Mouse (Mus musculus): Measurements from ENCODE around the gene Loxl1.

Gene Loxl1

GRCm38 (mm10) chr9:58312196-58312943, 616 bp downstream of the Loxl1 start:
- in situ Hi-C loops (cut with MboI, MseI) = loop anchor here in 1 of 2 experiments (10.0 kb wide), 1 partner anchor 1448 kb away; the partner anchor contains the start of genes Cspg4 and Odf3l1

DNA sequence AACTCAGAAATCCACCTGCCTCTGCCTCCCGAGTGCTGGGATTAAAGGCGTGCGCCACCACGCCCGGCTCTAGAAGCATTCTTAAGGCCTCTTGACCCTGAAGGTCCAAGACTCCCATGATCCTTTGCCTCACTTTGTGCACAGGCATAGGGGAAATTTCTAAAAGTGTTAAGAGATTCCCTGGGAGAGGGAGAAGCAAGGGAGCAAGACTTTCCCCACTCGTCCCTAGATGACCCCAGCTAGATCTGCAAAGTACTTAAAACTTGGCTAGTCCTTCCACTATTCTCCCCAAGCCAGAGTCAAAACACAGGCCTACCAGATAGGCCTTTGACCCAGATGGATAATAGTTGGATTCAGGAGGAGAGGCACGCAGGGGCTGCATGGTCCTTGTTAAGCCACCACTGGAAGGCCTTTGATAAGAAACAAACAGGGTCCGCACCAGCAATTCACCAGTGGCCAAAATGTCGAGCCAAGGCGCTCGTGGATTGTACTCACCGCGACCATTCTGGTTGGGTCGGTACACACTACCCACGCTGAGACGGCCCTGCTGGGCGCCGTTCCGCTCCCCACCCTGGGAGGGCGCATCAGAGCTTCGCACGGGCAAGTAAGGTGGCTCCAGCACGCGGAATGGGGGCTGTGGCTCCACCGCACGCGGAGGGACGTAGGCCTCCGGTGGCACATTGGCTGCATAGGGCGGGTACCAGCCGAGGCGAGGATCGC, 1.6 kb downstream of the Loxl1 start:
- in situ Hi-C loops (cut with MboI, MseI) = loop anchor here in 1 of 2 experiments (10.0 kb wide), 1 partner anchor 1447 kb away; the partner anchor contains the start of genes Cspg4 and Odf3l1

GRCm38 (mm10) chr9:58310043-58310660, 2.8 kb downstream of the Loxl1 start:
- in situ Hi-C loops (cut with MboI, MseI) = loop anchor here in 1 of 2 experiments (10.0 kb wide), 1 partner anchor 1445 kb away; the partner anchor contains the start of genes Cspg4 and Odf3l1

- in situ Hi-C loops (cut with MboI, MseI) = loop anchor here in 1 of 2 experiments (10.0 kb wide), 1 partner anchor 244 kb away; the partner anchor contains the start of gene Stra6
Measured at GRCm38 (mm10) chr9:58308395-58308794, 4.6 kb downstream of the Loxl1 start.

DNA sequence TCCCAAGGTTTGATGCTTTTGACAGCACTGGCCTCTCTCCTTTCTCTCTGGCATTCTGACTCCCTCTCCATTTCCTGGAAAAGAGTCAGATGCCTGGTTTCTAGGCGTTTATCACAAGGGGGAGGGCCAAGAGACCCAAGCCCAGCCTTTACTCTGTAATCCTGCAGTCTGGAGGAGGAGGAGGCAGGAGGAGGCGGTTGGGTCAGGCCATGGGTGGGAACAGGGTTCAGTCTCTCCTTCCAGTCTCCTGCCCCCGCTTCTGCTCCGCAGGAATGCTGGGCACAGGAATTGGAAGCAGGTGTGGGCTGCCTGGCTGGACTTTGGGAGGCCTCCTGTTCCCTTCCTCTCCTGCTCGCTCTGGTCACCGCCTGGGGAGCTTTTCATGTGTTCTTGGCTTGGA, 7.3 kb downstream of the Loxl1 start:
- in situ Hi-C loops (cut with MboI, MseI) = loop anchor here in 1 of 2 experiments (10.0 kb wide), 1 partner anchor 241 kb away; the partner anchor contains the start of gene Stra6

- in situ Hi-C loops (cut with MboI, MseI) = loop anchor here in 1 of 2 experiments (10.0 kb wide), 1 partner anchor 239 kb away; the partner anchor contains the start of gene Stra6
Measured at GRCm38 (mm10) chr9:58303599-58304271, 9.3 kb downstream of the Loxl1 start.

- in situ Hi-C loops (cut with MboI, MseI) = loop anchor here in 1 of 2 experiments (10.0 kb wide), 1 partner anchor 238 kb away; the partner anchor contains the start of gene Stra6
Measured at GRCm38 (mm10) chr9:58303115-58303514, 9.9 kb downstream of the Loxl1 start.

DNA sequence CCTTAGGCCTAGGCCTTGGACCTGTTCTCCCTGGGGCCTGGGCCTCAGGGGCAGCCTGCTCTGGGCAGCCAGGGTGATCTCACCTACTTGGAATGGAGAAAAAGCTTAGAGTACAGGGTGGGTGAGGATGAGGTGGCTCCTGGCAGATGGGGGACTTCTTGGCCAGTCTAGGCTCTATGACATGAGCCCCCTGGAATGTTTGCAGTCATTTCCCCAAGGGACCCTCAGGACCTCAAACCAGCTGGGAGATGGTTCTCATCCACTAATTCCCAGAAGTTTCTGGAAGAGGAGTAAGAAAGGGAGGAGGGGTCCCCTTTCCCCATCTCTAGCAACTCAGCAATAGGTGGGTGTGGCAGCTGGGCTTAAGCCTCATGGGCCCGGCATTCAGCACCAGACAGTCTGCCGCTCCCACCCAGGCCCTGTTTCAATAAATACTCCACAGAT, 13.6 kb downstream of the Loxl1 start:
- in situ Hi-C loops (cut with MboI, MseI) = no loop called here

GRCm38 (mm10) chr9:58297961-58298477, 15.0 kb downstream of the Loxl1 start:
- in situ Hi-C loops (cut with MboI, MseI) = no loop called here

- in situ Hi-C loops (cut with MboI, MseI) = no loop called here
Measured at GRCm38 (mm10) chr9:58297065-58297464, 15.9 kb downstream of the Loxl1 start.

- in situ Hi-C loops (cut with MboI, MseI) = no loop called here
Measured at GRCm38 (mm10) chr9:58295766-58296361, 17.1 kb downstream of the Loxl1 start.

GRCm38 (mm10) chr9:58295345-58295744, 17.6 kb downstream of the Loxl1 start:
- in situ Hi-C loops (cut with MboI, MseI) = no loop called here

- in situ Hi-C loops (cut with MboI, MseI) = no loop called here
Measured at GRCm38 (mm10) chr9:58294527-58294926, 18.5 kb downstream of the Loxl1 start.

- in situ Hi-C loops (cut with MboI, MseI) = no loop called here
Measured at GRCm38 (mm10) chr9:58289901-58290300, 23.1 kb downstream of the Loxl1 start.

DNA sequence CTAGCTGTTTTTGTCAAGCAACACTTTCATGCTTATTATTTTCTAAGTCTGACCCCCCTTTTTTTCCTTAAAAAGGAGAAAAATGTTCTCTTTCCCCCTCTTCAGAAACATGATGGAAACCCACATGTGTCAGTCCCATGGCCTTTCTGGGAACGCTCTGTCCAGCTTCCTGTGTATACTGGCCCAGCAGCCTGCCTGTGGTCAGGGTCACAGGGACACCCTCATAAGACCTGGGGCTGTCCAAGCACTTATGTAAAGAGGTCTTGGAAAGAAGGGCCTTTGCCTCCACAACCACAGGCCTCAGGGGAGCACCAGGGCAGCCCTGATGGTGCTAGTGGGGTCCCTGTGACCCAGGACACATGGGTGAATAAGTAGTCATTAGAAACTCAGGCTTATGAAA, 23.9 kb downstream of the Loxl1 start:
- in situ Hi-C loops (cut with MboI, MseI) = no loop called here

DNA sequence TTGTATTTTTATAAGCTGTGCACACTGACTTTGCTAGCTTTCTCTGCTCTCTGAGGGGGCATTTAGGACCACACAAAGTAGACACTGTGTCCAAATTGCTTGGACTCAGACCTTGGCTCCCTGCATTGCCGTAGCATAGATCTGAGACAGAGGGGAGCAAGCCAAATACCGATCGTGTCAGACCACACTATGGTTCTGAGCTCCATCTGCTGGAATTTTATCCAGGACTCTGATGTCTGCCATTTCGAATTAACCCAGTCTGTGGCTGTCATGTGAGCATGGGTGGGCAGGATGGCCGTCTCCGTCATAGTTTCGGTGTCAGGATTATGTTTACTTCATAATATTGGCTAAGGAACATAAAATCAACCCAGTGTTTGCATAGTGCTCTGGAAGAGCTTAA, 29.6 kb downstream of the Loxl1 start:
- in situ Hi-C loops (cut with MboI, MseI) = loop anchor here (5.0 kb wide), 2 partner anchors 41 to 56 kb away; no protein-coding TSS in a partner anchor

DNA sequence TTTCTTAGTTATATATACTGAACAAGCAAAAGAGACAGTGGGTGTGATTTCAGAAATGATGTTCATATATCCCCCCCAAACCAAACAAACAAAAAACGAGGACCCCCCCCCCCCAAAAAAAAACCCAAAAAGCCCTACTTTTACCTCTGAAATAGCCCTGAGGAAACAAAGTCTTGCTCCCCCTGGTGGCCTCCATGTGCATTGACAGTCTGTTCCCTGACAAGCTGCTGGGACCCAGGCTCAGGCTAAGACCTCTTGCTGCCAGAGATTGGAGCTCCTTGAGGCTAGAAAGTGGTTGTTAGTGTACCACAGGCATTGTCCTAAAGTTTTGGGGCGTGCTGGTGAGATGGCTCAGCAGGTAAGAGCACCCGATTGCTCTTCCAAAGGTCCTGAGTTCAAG, 31.4 kb downstream of the Loxl1 start:
- in situ Hi-C loops (cut with MboI, MseI) = loop anchor here (5.0 kb wide), 2 partner anchors 39 to 54 kb away; no protein-coding TSS in a partner anchor

- in situ Hi-C loops (cut with MboI, MseI) = loop anchor here (5.0 kb wide), 2 partner anchors 38 to 53 kb away; no protein-coding TSS in a partner anchor
Measured at GRCm38 (mm10) chr9:58280259-58281109, 32.5 kb downstream of the Loxl1 start.

DNA sequence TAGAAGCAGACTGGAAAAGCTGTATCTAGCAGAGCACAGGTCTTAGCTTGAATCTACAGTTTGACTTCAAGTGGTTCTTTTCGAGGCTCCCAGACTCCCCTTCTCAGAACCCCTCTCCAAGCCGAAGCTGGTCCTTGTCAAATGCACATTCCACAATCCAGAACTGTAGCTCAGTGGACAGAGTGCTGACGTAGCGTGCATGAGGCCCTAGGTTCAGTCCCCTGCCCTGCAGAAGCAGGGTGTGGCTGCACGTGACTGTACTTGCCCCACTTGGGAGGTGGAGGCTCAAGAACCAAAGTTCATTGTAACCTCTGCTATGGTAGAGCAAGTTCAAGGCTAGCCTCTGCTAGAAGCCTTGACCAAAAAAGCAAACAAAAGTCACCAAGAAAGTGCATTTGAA, 33.2 kb downstream of the Loxl1 start:
- in situ Hi-C loops (cut with MboI, MseI) = loop anchor here (5.0 to 10.0 kb wide), 3 partner anchors 37 to 515 kb away; partner anchors contain the start of gene Clk3 (in 1 of the 2)

All from T-helper 17 cell (primary cell).